ENCODE assay signal across 8 mouse cellular contexts in the genomic region with DNA sequence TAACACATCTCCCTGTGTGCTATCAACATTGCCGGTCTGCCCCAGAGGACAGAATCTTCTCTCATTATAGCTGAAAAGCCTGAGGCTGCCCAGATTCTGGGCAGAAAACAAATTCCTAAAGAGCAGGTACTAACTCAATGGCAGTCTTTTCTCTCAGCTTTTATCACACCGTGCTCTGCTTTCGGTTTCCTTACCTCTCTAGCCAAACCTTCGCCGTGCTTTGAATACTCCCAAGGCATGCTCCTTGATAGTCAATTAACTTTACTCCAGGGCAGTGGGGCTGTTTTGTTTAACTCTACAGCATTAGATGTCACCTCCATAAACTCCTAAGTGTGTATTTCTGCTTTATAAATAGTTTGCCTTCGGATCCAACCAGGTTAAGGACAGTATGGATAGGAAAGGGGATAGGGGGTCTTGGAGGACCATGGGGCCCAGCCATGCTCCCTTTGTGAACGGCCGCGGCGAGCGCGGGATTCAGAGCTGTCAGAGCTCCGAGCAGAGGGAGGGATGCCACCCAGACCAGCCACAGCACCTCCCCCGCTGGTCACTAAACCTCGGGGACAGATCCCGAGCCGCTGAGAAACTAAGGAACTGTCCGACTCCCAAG. TPM values are rescaled to one million over a fixed set of nuclear protein-coding genes. Genes with fewer than 3 reads are reported as not detected.
DNase-seq lines count a peak whose midpoint lies in the region; ATAC-seq lines count a peak whose summit lies in the region.

No protein-coding gene starts in this region.

- H3K4me1 ChIP-seq in heart, embryonic 10.5 days: peaks cover 3% of the 10 kb centered on the region; the same call in 1 of the 2 replicates
- H3K4me1 ChIP-seq in forebrain, embryonic 11.5 days (replicated peaks; ENCODE audit: control insufficient read depth, insufficient read depth, low read length): 0 out of 2 replicates have a peak, but pooled peaks cover 3% of the 10 kb centered on the region
- peaks cover 8% of the 10 kb centered on the region for H3K4me1 ChIP-seq in liver, embryonic 11.5 days (replicated peaks; ENCODE audit: control insufficient read depth, insufficient read depth, low read length)
- H3K4me1 ChIP-seq in stomach, embryonic 15.5 days: peaks cover 10% of the 10 kb centered on the region

- DNase-seq in heart, embryonic 10.5 days (ENCODE audit: low spot score): no peak
- no peak for DNase-seq in heart, adult 11 months
- DNase-seq in CD8-positive naive resting alpha-beta T cell, adult 2 months (ENCODE audit: low read depth in 2 of 2, low spot score in 2 of 2): peak; percentile 25 to 39
- DNase-seq in forebrain, embryonic 11.5 days (ENCODE audit: low spot score): no peak
- DNase-seq in liver, embryonic 11.5 days (ENCODE audit: low spot score): peak; percentile 85
- no peak for DNase-seq in layer of hippocampus, postnatal 25 days (ENCODE audit: extremely low spot score in 1 of 2, low spot score in 1 of 2)
- DNase-seq in spleen, postnatal 4 days (ENCODE audit: low spot score in 2 of 2): no peak

- H3K9ac ChIP-seq in forebrain, embryonic 11.5 days (ENCODE audit: low read length): peak overlapping the region; percentile 100
- peak overlapping the region; percentile 100 for H3K9ac ChIP-seq in liver, embryonic 11.5 days (ENCODE audit: low read depth, low read length)
- peak overlapping the region; percentile 50 for H3K9ac ChIP-seq in stomach, embryonic 15.5 days

- peaks cover 31% of the 10 kb centered on the region for H3K36me3 ChIP-seq in heart, embryonic 10.5 days
- H3K36me3 ChIP-seq in forebrain, embryonic 11.5 days (ENCODE audit: control insufficient read depth, insufficient read depth, low read length): peaks cover 8% of the 10 kb centered on the region; the same call in 1 of the 2 replicates
- peaks cover 21% of the 10 kb centered on the region for H3K36me3 ChIP-seq in liver, embryonic 11.5 days (ENCODE audit: control insufficient read depth, insufficient read depth, low read length)
- H3K36me3 ChIP-seq in stomach, embryonic 15.5 days: peaks cover 15% of the 10 kb centered on the region

- H3K4me3 ChIP-seq in heart, embryonic 10.5 days: peak overlapping the region; percentile 99
- H3K4me3 ChIP-seq in forebrain, embryonic 11.5 days (ENCODE audit: low read depth, low read length): peak overlapping the region; percentile 100
- H3K4me3 ChIP-seq in liver, embryonic 11.5 days (ENCODE audit: low read depth, low read length): peak overlapping the region; percentile 73
- peak overlapping the region; percentile 99 for H3K4me3 ChIP-seq in stomach, embryonic 15.5 days (replicated peaks)

- WGBS in heart, embryonic 10.5 days: 1% methylated on average over 18 of the region's 18 CpGs
- WGBS in forebrain, embryonic 11.5 days: 2% methylated on average over 18 of the region's 18 CpGs
- WGBS in liver, embryonic 11.5 days: 2% methylated on average over 18 of the region's 18 CpGs
- 1% methylated on average over 18 of the region's 18 CpGs for WGBS in stomach, embryonic 15.5 days

- H3K9me3 ChIP-seq in heart, embryonic 10.5 days: no peaks in the 10 kb centered on the region
- no peaks in the 10 kb centered on the region for H3K9me3 ChIP-seq in forebrain, embryonic 11.5 days (ENCODE audit: control insufficient read depth, low read length)
- H3K9me3 ChIP-seq in liver, embryonic 11.5 days (ENCODE audit: control insufficient read depth, low read length): no peaks in the 10 kb centered on the region
- H3K9me3 ChIP-seq in stomach, embryonic 15.5 days: no peaks in the 10 kb centered on the region

- H3K27me3 ChIP-seq in heart, embryonic 10.5 days (ENCODE audit: insufficient read depth, poor library complexity, severe bottlenecking): no peaks in the 10 kb centered on the region
- H3K27me3 ChIP-seq in forebrain, embryonic 11.5 days (ENCODE audit: control insufficient read depth, insufficient read depth, low read length): no peaks in the 10 kb centered on the region
- H3K27me3 ChIP-seq in liver, embryonic 11.5 days (replicated peaks; ENCODE audit: control insufficient read depth, insufficient read depth, low read length): no peaks in the 10 kb centered on the region
- no peaks in the 10 kb centered on the region for H3K27me3 ChIP-seq in stomach, embryonic 15.5 days (replicated peaks)

- peak overlapping the region; percentile 59 for H3K4me2 ChIP-seq in forebrain, embryonic 11.5 days (ENCODE audit: low read depth, low read length, severe bottlenecking)
- H3K4me2 ChIP-seq in liver, embryonic 11.5 days: peak overlapping the region; percentile 90
- peak overlapping the region; percentile 87 for H3K4me2 ChIP-seq in stomach, embryonic 15.5 days

- peak overlapping the region; percentile 100 for H3K27ac ChIP-seq in heart, embryonic 10.5 days
- peak overlapping the region; percentile 94 for H3K27ac ChIP-seq in forebrain, embryonic 11.5 days (ENCODE audit: low read depth, low read length)
- H3K27ac ChIP-seq in liver, embryonic 11.5 days (ENCODE audit: low read depth, low read length): peak overlapping the region; percentile 97
- H3K27ac ChIP-seq in stomach, embryonic 15.5 days: peak overlapping the region; percentile 97

- ATAC-seq in forebrain, embryonic 11.5 days (replicated peaks; ENCODE audit: low FRiP score): peak; percentile 8
- ATAC-seq in liver, embryonic 11.5 days (replicated peaks; ENCODE audit: low FRiP score): peak; percentile 11
- ATAC-seq in stomach, embryonic 15.5 days (ENCODE audit: insufficient read depth, low FRiP score, low read depth): no peak

RNA-seq across cellular contexts. Expression of gene Srsf6, which starts 0.7 kb away (rescaled TPM):
- polyA plus RNA-seq in heart, embryonic 10.5 days (2016; fragmentation: Nextera tagmentation; extraction: Ambion mirVana): 179 and 208 TPM in 2 replicates
- polyA plus RNA-seq in forebrain, embryonic 11.5 days (2014; fragmentation: Nextera tagmentation; extraction: Ambion mirVana): 297 and 311 TPM in 2 replicates
- polyA plus RNA-seq in liver, embryonic 11.5 days (2014; fragmentation: Nextera tagmentation; extraction: Ambion mirVana): 240 and 261 TPM in 2 replicates
- polyA plus RNA-seq in stomach, embryonic 15.5 days (2015; fragmentation: Nextera tagmentation; extraction: Ambion mirVana): 170 and 191 TPM in 2 replicates
- total RNA-seq in layer of hippocampus, postnatal 25 days (2021): 100 to 1,000 TPM in 1 of 2 experiments, 10 to 100 TPM in 1; 95.3 to 111 TPM

RNA-seq across cellular contexts. Expression of gene L3mbtl1, which starts 12.7 kb away (rescaled TPM):
- 0.07 and 0.15 TPM in 2 replicates for polyA plus RNA-seq in heart, embryonic 10.5 days (2016; fragmentation: Nextera tagmentation; extraction: Ambion mirVana)
- polyA plus RNA-seq in forebrain, embryonic 11.5 days (2014; fragmentation: Nextera tagmentation; extraction: Ambion mirVana): 0.16 and 0.21 TPM in 2 replicates
- polyA plus RNA-seq in liver, embryonic 11.5 days (2014; fragmentation: Nextera tagmentation; extraction: Ambion mirVana): 0.05 and 0.08 TPM in 2 replicates
- 0.18 and 0.19 TPM in 2 replicates for polyA plus RNA-seq in stomach, embryonic 15.5 days (2015; fragmentation: Nextera tagmentation; extraction: Ambion mirVana)
- total RNA-seq in layer of hippocampus, postnatal 25 days (2021): 10 to 100 TPM; 10.3 to 15.7 TPM

RNA-seq across cellular contexts. Expression of gene Sgk2, which starts 56.5 kb away (rescaled TPM):
- polyA plus RNA-seq in heart, embryonic 10.5 days (2016; fragmentation: Nextera tagmentation; extraction: Ambion mirVana): 0.28 TPM in 1 of 2 replicates, not detected in the other
- polyA plus RNA-seq in forebrain, embryonic 11.5 days (2014; fragmentation: Nextera tagmentation; extraction: Ambion mirVana): not detected in 2 replicates
- 2.8 and 3.3 TPM in 2 replicates for polyA plus RNA-seq in liver, embryonic 11.5 days (2014; fragmentation: Nextera tagmentation; extraction: Ambion mirVana)
- 1.2 and 1.4 TPM in 2 replicates for polyA plus RNA-seq in stomach, embryonic 15.5 days (2015; fragmentation: Nextera tagmentation; extraction: Ambion mirVana)
- total RNA-seq in layer of hippocampus, postnatal 25 days (2021): 1 to 10 TPM; 1.8 to 3.0 TPM

Comparison
In these comparisons a context has a peak if more than half of its experiments do, and no peak if none do; other contexts are left out.
1. DNase-seq: peak in CD8-positive naive resting alpha-beta T cell, adult 2 months (2 of 2) and liver, embryonic 11.5 days (single experiment); none in heart, embryonic 10.5 days (single experiment), heart, adult 11 months (single experiment), forebrain, embryonic 11.5 days (single experiment), layer of hippocampus, postnatal 25 days (0 of 2) and spleen, postnatal 4 days (0 of 2).
2. H3K9ac ChIP-seq: peak in every context shown above with its lines; median percentile 100 in forebrain, embryonic 11.5 days; 100 in liver, embryonic 11.5 days; 50 in stomach, embryonic 15.5 days.
3. Peak in every context shown above with its lines, with median percentiles within 50 percentile points of each other: H3K27ac ChIP-seq, H3K4me3 ChIP-seq and H3K4me2 ChIP-seq.